Mouse (Mus musculus) spleen, adult 18-20 months (tissue): Measurements from ENCODE around the gene Clstn2.

Experiments used
- DNase-seq, 2 experiments: peaks; one replicate each; pipeline ENCODE4 v3.0.0; 2022; ENCODE audit warnings: mixed read lengths in 2 of 2

Gene Clstn2

DNA sequence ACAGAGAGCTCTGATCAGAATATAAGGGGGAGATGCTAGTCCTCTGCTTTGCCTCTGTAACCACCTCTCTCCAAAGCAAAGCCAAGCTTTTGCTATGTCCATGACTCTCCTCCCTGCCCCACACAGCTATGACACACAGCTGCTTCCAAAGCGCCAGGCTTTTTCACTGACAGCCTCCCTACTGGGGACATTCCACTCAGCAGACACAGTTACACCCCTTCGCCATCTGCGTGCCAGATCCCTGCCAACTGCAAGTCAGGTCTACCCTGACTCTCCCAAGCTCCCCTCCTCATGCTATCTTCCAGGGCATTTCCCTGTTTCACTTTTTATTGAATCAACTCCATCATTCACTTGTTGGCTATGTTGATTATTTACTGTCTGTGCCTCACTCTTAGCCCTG is 259.1 kb downstream of the Clstn2 start:
- DNase-seq = no peak

DNA sequence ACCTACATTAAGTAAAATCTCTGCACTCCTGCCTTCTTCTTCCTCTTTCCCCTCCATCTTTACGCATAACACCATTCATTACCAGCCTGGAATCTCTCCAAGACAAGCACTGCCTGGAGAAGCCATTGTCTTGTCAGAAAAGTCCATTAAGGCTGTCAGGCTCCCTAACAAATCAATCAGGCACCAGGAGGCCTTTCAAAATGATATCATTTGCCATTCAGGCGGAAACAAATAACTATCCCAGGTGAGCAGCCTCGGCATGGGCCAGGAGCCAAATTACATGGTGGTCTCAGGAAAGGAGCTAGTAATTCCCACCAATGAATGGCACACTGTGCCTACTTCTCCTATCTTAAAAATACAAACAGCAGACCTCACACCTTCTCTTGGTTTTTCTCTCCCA is 260.6 kb downstream of the Clstn2 start:
- DNase-seq = no peak

DNA sequence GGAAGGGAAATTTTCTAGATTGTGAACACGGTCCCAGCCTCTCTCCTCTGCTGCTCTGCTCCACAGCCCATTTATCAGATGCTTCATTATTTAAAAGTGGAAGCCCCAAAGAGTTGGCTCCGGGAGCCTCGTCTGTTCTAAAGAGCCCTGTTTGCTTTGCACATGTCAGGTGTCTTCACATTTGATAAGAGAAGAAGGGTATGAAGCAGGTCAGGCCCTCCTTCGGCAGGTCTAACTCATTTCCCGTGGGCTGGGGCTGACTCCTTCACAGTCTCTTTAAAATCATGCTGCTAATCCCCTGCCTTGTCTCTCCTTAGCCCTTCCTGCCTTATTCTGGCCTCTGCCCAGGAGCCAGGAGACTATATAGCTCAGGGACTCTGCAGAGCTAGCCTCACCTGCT is 263.6 kb downstream of the Clstn2 start:
- DNase-seq = no peak

DNA sequence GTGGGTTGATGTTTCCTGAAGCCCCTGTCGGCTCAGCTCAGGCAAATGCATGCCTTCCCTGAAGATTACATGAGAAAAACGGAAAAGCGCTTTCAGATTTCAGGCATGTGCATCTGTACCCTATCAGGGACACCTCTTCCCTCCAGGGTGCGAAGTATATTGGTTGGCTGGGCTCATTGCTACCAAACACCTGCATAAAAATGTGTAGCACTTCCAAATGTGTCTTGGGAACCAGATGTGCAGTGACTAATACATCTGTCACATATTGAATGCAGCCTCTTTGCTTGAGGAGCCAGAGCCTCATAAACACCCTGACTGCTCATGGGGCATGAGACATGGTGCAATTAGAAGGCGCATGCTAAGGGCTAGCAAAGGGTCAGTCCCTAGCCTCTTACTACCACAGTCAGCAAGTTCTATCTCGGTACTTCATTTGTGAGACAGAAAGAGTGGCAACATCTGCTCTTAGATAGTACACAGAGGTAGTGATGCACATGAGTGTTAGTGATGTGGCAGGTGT is 267.7 kb downstream of the Clstn2 start:
- no peak for DNase-seq

DNA sequence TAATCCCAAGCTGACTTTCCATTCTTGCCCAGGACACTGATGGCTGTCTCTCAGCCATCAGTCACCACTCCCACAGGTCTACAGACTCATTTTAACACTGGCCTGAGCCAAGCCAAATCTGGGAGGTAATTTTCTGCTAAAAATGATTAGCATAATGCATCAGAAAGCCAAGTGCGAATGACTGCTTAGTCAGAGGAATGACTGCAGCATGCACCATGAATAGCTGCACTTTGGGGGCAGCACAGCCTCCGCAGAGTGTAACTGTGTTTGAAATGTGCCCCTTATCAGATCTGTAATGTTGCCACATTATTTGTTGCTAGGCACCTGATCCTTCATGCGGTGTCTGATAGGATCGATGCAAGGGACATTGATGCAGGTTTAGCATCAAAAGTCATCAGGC is 269.9 kb downstream of the Clstn2 start:
- DNase-seq = no peak

DNA sequence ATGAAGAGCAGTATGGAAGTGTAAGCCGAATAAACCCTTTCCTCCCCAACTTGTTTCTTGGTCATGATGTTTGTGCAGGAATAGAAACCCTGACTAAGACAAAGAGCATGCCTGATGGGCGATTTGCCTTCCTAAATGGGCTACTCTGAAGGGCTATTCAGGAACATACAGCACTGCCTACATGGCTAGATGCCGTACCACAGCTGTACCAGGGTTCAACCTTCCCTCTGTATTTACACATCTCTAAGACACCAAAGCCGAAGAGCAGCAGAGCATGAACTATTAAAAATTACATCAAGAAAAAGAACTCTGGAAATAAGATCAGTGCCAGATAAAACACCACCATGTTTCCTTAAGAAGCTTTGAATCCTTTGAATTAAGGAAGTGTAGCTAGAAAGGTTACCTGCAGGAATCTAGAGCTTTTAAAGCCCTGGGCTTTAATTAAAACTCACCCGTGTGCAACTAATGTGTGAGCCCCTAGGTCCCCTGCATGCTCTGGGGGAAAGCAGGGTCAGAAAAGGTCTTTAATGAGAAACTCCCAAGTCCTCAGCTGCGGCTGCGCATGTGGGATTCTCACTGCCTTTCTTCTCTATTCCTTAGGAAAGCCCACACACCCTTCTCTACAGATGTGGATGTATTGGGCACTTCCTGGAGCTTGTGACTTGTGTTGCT is 277.2 kb downstream of the Clstn2 start:
- no peak for DNase-seq

DNA sequence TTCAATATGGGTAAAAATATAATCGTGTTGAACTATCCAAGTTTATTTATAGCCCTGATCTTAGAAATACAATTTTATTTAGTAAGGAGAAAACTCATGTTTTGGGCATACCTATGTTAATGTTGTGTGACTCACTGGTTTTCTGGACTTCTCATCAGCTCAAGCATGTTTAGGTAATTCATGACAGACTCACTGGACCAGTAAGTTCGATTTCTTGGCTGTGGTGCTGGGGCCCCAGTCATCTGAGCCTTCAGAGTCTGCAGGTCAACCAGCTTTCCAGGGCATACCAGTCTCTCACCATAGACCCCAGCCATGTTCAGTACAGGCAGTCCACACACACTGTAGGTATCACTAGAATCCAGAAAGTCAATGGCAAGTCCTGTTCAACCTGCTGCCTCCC is 279.3 kb downstream of the Clstn2 start:
- DNase-seq = no peak

DNA sequence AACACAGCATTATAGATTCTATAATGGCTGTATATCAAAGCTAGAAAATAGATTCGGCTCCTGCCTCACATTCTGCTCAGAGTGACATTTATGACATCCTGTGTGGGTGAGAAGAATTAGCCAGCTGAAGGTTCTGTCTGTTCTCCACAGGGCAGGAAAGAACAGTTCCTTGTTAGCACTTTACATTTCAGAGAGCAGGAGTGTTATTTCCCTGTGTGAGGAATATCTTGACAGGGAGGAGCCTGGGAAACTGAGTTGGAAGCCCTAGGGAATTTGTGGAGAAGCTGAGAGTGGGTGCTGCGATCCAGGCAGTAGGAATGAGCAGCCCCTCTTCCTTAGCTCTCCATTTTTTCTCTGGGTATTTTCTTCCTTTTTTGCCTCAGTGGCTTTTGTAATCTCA is 286.4 kb downstream of the Clstn2 start:
- DNase-seq = no peak

DNA sequence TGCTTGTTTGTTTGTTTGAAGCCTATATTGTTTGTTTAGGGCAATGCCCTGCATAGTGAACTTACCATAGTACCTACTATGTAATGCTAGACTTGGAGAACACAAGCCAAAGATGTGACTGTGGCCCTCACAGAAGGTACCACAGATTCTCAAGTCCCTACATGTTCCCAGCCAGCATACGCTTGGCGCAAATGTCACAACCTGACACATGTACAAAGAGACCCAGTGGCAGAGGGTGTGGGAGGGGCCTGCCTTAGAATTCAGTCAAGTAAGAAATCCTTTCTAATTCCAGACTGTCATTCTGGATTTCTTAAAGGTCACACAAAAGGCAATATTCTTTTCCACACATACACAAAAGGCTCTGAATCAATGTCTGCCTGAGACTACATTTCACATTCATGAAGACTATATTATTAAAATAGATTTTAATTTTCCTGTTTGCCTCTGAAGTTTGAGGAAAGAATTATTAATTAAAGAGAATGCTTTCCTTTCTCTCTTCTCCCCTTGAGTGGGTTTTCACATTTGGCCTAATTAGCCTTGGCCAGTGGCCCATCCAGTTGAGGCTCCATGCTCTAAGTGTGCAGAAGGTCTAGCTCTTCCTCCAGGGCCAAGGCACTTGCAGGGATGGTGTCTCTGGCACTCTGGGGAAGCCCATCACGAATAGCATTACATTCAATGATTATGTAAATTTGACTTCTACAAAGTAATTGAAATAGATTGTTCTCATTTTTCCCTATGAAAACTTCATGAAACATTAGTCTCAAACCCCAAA is 305.1 kb downstream of the Clstn2 start:
- DNase-seq = no peak

DNA sequence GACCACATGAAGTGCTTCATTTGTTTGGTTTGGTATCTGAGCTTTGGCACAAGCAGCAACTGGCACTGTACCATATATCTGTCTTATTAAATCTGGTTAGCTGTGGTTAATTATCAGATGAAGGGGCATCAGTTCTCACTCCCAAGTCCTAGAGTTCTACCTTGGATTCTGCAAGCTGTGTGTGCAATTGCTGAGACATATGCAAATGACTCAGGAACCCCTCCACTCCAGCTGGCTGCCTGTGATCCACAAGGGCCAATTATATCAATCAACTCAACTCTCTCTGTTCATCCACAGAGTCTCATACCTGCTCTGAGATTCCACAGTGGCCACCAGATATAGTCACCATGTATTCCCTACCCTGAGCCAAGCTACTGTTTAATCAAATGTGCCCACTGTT is 315.3 kb downstream of the Clstn2 start:
- DNase-seq = no peak

DNA sequence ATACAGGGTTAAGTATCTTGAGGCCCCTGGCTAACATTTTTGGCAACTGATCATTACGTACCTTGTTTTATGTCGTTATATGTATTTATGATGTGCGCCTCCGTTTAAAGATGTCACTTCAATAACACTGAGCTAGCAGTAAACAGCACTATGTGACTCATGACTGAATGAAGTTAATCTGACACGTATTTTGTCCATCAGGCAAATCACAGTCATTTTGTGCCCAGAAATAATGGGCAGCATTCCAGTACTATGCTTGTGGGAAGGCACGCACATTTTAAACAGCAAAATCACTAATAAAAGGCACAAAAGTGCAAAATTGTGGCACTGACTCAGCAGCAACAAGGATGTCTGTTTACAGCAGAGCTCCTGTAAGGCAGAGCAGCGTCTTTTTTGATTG is 316.0 kb downstream of the Clstn2 start:
- DNase-seq = no peak

DNA sequence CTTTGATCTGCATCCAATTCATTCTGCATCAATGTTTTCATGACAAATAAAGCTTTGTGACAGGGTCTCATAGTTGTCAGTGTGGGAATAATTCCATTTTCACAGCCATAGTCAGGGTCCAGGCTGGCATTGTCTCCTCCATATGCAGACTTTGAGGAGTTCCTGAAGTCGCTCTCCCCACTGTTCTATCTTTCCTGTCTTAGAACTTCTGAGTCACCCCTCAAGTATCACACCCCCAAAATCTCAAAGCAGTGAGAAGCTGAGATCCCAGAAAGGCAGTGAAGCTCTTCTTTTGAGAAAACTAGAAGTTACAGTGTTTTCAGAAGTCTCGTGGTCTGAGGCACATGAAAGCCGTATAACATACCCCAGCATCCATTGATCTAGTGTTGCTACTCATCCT is 320.1 kb downstream of the Clstn2 start:
- DNase-seq = no peak

DNA sequence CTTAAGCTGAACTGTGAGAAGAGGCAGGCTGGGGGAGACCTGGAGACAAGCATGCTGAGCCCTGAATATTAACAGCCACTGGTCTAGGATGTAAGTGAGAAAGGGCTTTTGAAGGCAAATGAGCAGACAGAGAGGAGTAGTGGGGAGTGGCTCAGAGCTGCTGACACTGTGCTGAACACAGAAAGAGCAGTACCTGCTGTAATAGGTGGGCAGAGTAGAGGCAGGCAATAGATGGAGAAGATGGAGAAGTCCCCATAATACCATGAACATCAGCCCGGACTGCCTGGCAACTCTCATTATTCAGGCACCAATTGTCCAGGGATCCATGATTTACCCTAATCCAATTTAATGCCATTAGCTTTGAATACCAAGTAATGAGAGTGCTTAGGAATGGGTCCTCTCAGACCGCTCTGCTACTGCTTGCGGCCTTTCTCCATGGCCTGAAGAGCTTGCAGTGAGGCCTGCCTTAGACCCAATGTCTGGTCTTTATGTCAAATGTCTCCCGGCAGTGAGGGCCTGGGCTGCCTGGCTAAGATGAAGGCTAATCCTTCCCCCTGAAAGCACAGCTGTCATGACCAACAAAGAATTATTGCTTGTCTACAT is 329.0 kb downstream of the Clstn2 start:
- DNase-seq = no peak

DNA sequence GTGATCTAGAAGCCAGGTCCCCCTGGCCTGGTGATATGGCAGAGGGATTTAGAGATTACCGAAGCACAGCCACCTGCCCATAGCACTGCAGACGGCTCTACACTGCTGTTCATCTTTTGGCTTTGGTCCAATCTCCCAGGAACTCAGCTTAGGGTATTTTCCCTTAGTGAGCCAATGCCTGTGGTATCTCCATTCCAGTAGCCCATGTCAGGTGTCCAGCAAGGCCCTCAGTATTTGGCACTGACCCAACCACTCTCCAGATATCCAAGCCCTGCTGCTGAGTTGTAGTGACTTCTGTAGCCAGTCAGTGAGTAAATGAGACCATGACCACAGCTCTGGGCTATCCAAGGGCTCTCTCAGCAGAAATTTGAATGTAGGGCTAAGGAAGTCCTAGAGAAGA is 330.0 kb downstream of the Clstn2 start:
- no peak for DNase-seq

DNA sequence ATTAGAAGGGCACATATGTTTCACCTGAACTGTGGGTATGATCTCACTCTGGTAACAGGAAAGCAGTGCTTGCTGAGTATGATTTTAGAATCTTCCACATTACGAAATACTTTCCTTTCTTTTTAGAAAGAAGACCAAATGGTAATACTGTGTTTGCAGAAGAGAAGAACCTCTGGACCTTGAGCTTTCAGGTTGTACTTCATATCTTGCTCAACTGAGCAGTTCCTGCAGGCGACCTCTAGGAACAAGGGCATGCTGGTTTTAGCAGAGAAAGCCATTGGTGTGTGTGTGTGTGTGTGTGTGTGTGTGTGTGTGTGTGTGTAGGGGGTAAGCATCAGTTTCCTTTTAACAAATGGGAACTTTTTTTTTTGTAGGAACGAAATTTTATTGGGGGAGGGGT is 333.0 kb downstream of the Clstn2 start:
- DNase-seq = no peak

DNA sequence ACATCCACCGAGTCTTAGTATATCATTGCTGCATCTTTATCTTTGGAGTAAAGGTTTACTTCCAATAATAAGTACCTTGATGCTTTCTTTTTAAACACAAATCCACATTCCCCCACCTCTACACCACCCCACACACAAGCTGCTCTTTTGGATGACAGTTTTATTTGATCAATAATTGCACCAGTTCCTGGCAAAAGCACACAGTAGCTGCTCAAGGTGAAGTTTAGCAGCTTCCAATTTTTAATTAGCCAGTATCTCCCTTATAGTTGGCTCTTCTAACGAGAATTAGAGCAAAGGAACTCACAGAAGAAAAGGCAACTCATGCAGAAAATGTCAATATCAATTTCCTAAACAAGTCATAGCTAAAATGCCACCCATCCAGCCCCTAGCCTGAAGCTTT is 334.0 kb downstream of the Clstn2 start:
- DNase-seq = no peak

DNA sequence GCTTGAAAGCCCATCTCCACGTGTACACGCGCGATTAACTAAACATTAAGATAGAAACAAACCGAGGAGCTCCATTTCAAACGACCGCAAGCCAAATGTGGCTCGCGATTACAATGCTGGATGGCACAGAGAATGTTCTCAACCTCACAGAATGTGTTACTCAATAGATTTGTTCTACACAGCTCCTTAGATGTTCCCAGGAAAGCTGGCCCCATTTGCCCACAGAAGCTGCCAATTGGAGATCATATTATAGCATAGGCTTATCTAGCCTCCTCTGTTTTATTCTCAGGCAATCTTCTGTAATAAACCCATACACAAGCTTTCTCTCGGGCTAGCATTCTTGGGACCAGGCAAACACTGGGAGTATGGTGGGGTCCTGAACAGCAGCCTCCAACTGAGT is 334.9 kb downstream of the Clstn2 start:
- no peak for DNase-seq

DNA sequence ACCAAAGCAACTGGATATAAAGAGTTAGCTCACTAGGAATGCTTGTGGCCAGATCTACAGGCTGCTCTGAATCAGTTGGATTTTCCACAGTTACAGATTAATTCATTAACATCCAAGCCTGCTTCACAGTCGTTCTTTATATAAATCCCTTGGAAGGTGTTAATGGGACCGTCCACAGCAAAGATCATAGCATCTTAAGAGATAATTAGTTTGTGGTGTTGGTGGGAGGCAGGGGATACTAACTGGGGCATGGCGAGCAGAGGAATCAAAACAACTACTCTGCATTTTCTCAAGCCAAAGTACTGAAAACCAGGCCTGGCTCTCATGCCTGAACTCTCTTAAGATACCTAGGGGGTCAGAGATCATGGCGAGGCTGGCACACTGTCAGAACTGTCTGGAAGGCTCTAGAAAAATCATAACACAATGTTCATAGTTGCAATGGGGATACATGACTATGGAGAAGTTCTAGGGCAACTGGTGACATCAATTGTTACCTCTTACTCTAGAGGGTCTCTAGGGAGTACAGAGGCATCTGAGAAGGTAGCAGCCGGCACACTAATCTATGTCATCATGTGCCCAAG is 336.2 kb downstream of the Clstn2 start:
- no peak for DNase-seq

DNA sequence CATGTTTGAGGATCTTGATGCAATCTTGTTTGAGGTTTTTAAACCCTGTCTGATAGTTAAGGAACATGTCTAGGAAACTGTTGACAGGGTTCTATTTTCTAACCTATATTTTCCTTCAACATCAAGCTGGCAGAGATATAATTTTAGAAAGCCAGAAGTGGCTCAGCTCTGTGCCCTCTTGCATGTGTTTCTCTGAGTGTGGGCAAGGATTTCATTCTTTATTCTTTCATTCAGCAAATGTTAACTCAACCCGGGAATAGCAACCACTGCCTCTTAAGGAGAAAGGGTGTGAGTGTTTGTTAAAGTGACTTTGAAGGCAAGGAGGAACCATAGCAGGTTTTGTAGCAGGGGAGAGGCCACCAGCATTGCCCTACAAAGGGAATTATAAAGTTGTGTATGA is 337.7 kb downstream of the Clstn2 start:
- no peak for DNase-seq

DNA sequence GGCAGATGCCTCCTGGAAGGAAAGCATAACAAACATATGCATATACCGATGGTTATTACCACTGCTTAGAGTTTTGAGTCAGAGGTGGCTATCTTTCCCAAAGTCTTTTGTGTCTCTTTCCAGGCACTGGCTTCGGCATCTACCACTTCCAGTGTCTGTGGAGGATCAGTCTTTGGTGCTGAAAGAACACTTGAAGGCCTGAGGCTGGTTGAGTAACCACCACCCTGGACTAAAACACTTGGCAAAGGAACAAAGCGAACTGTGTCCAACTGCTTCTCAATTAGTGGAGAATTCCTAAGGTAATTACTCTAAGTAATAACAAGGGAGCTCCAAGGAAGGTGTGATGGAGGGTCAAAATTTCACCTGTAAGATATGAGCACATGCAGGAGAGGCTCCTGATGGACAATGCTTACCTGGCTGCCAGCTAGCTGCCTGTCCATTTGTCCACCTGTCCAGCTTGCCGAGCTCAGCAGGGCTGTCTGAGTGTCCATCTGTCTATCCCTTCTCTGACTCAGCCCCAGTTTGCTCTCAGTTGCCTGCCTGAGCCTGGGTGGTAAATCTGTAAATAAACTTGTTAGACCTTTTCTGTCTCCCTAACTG is 346.1 kb downstream of the Clstn2 start:
- DNase-seq = no peak

DNA sequence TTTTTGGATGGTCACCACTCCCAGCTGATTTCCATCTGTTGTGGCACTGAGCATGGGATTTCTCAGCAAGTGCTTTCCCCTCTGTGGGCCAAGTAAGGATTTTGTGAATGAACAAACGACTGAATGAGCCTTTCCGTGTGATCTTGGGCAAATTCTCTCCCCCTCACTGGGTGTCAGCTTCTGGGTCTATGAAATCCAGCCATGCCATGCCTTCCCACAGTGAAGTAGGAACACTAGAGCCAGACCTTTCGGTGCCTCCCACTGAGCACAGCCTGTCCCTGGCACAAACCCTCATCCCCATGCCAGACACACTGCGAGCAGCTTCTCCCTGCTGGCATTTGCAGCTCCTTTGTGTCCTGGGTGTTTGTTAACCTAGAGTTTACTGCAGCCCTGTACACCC is 347.3 kb downstream of the Clstn2 start:
- DNase-seq = no peak

DNA sequence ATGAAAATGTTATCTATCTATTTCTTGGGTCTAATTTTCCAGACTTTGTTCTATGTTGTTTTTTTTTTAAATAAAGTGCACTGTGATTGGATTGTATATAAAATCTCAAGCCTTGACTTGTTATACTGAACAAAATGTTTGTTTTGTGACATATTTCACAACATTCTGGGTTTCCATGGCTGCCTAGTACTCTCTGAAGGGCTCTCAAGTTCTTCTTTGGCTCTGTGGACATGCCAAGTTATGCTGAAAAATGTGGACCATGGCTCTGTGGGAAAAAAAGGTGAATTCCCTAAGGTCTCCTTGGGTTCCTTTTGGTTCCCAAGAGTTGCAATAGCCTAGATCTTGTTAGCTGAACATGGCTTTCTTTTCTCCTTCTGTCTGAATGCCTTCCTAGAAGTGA is 353.1 kb downstream of the Clstn2 start:
- DNase-seq = no peak

DNA sequence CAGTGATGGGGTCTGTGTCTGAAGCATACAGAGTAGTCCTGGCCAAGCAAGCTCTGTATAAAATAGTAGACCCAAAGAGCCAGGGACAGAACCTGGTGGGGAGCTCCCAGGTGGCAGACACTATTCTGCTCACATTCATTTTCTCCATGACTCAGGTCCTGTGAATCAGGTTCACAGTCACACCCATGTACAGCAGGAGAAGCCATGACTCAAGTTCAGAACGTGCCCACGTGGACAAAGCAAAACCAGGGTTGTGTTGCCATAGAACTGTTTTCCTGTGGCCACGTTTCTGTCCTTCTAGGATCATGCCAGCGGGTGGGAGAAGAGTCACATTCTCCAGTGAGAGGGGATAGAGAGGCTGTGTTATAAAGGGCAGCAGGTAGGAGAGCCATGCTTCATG is 353.9 kb downstream of the Clstn2 start:
- DNase-seq = no peak
